Mouse (Mus musculus): ENCODE measurements around the gene Pakap. TPM values are rescaled to one million over a fixed set of nuclear protein-coding genes. Genes with fewer than 3 reads are reported as not detected.

Gene Pakap
- polyA plus RNA-seq, 1 experiment from 2014 or later: 5.8 TPM

- H3K36me3 ChIP-seq: no peaks in the 10 kb centered on the region
- 92% methylated on average over 11 of the region's 11 CpGs for WGBS
Observed at GRCm38 (mm10) chr4:57682944-57683343, 115.0 kb downstream of the Pakap start.

GRCm38 (mm10) chr4:57684676-57685215, 116.8 kb downstream of the Pakap start:
- Histone ChIP-seq H3K36me3 (no peaks in the 10 kb centered on the region), H3K9ac (replicated peaks) (no peak overlapping the region), H3K9me3 (no peaks in the 10 kb centered on the region), H3K4me1 (no peaks in the 10 kb centered on the region), H3K27ac (replicated peaks) (no peak overlapping the region), H3K27me3 (no peaks in the 10 kb centered on the region), H3K4me3 (no peak overlapping the region), H3K4me2 (replicated peaks) (no peak overlapping the region)
- 88% methylated on average over 12 of the region's 12 CpGs for WGBS
- ATAC-seq (replicated peaks): no peak

More at GRCm38 (mm10) chr4:57682944-57683343, 115.0 kb downstream of the Pakap start:
- no peaks in the 10 kb centered on the region for H3K4me1 ChIP-seq
- H3K4me2 ChIP-seq (replicated peaks): no peak overlapping the region
- H3K9ac ChIP-seq (replicated peaks): no peak overlapping the region
- H3K4me3 ChIP-seq: no peak overlapping the region
- no peak overlapping the region for H3K27ac ChIP-seq (replicated peaks)
- ATAC-seq (replicated peaks): no peak
- no peaks in the 10 kb centered on the region for H3K27me3 ChIP-seq
- no peaks in the 10 kb centered on the region for H3K9me3 ChIP-seq

- Histone ChIP-seq H3K27ac (replicated peaks) (no peak overlapping the region), H3K4me2 (replicated peaks) (no peak overlapping the region), H3K4me3 (no peak overlapping the region), H3K4me1 (no peaks in the 10 kb centered on the region), H3K9me3 (no peaks in the 10 kb centered on the region), H3K9ac (replicated peaks) (no peak overlapping the region), H3K27me3 (no peaks in the 10 kb centered on the region), H3K36me3 (no peaks in the 10 kb centered on the region)
- 73% methylated on average over 3 of the region's 3 CpGs for WGBS
- no peak for ATAC-seq (replicated peaks)
Observed at GRCm38 (mm10) chr4:57686736-57687135, 118.8 kb downstream of the Pakap start.

DNA sequence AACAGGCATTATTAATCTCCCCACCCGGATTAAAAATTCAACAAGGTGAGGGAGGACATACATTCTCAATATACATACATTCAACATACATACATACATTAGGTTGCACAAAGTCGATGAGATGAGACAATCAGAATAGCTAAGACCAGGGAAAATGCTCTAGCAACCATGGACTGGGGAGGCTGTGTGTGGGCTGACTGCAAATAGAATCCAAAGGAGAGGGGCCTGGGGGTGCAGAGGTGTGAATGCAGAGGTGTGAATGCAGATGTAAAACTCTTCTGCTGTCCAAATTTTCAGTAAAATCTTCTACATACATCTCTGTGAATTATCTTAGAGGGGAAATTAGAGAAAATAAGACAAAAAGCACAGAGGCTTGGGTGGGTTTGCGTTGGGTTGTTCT, 119.6 kb downstream of the Pakap start:
- no peaks in the 10 kb centered on the region for H3K27me3 ChIP-seq
- H3K9me3 ChIP-seq: no peaks in the 10 kb centered on the region
- no peak overlapping the region for H3K27ac ChIP-seq (replicated peaks)
- WGBS: 85% methylated on average over 3 of the region's 3 CpGs
- no peak overlapping the region for H3K4me2 ChIP-seq (replicated peaks)
- no peak overlapping the region for H3K4me3 ChIP-seq
- no peaks in the 10 kb centered on the region for H3K36me3 ChIP-seq
- no peak overlapping the region for H3K9ac ChIP-seq (replicated peaks)
- no peaks in the 10 kb centered on the region for H3K4me1 ChIP-seq
- ATAC-seq (replicated peaks): no peak

DNA sequence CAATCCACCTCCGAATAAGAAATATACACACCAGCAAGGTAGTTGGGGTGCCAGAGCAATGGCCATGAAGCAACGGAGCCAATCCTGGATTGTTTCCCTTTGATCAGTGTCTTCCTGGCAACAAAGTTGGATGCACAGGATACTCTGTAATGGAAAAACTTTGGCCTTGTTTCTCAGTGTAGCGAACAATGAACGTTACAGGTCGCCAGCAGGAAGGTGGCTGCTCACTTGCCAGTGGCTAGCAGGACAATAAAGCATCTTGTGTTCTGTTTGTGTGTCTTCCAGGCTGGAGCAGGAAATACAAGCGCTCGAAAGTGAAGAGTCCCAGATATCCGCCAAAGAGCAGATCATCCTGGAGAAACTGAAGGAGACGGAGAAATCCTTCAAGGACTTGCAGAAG, 120.2 kb downstream of the Pakap start:
- ATAC-seq (replicated peaks): no peak
- WGBS: 69% methylated on average over 9 of the region's 9 CpGs
- H3K4me1 ChIP-seq: no peaks in the 10 kb centered on the region
- H3K36me3 ChIP-seq: no peaks in the 10 kb centered on the region
- H3K4me3 ChIP-seq: no peak overlapping the region
- H3K9me3 ChIP-seq: no peaks in the 10 kb centered on the region
- H3K4me2 ChIP-seq (replicated peaks): no peak overlapping the region
- H3K9ac ChIP-seq (replicated peaks): no peak overlapping the region
- H3K27ac ChIP-seq (replicated peaks): no peak overlapping the region
- no peaks in the 10 kb centered on the region for H3K27me3 ChIP-seq

GRCm38 (mm10) chr4:57690001-57690400, 122.0 kb downstream of the Pakap start:
- Histone ChIP-seq H3K9ac (replicated peaks) (no peak overlapping the region), H3K36me3 (no peaks in the 10 kb centered on the region), H3K4me3 (no peak overlapping the region), H3K27me3 (no peaks in the 10 kb centered on the region), H3K4me2 (replicated peaks) (no peak overlapping the region), H3K4me1 (no peaks in the 10 kb centered on the region), H3K27ac (replicated peaks) (no peak overlapping the region), H3K9me3 (no peaks in the 10 kb centered on the region)
- 85% methylated on average over 6 of the region's 6 CpGs for WGBS
- ATAC-seq (replicated peaks): no peak

- WGBS: 58% methylated on average over 1 of the region's 1 CpGs
- no peaks in the 10 kb centered on the region for H3K27me3 ChIP-seq
- ATAC-seq (replicated peaks): no peak
- H3K4me1 ChIP-seq: no peaks in the 10 kb centered on the region
- H3K9me3 ChIP-seq: no peaks in the 10 kb centered on the region
- H3K4me3 ChIP-seq: no peak overlapping the region
- no peaks in the 10 kb centered on the region for H3K36me3 ChIP-seq
- H3K27ac ChIP-seq (replicated peaks): no peak overlapping the region
- H3K9ac ChIP-seq (replicated peaks): no peak overlapping the region
- H3K4me2 ChIP-seq (replicated peaks): no peak overlapping the region
Observed at GRCm38 (mm10) chr4:57690805-57691204, 122.8 kb downstream of the Pakap start.

GRCm38 (mm10) chr4:57694356-57695136, 126.6 kb downstream of the Pakap start:
- 87% methylated on average over 5 of the region's 5 CpGs for WGBS
- no peaks in the 10 kb centered on the region for H3K4me1 ChIP-seq

DNA sequence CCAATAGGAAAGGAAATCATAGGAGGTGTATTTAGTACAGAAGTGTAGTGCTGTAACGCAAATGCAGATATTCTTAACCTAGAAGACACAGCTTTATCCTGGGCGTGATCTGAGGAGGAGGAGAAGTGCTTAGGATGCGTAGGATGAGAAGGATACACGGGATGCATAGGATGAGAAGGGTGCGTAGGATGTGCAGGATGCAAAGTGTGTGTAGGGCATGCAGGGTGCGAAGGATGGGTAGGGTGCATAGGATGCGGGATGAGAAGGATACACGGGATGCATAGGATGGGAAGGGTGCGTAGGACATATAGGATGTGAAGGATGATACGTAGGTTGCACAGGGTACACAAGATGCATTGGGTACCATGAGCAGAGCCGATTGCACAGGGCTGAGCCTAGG, 129.0 kb downstream of the Pakap start:
- Histone ChIP-seq H3K9ac (replicated peaks) (no peak overlapping the region), H3K4me1 (no peaks in the 10 kb centered on the region), H3K27ac (replicated peaks) (no peak overlapping the region), H3K4me3 (no peak overlapping the region), H3K9me3 (no peaks in the 10 kb centered on the region), H3K27me3 (no peaks in the 10 kb centered on the region), H3K36me3 (no peaks in the 10 kb centered on the region), H3K4me2 (replicated peaks) (no peak overlapping the region)
- ATAC-seq (replicated peaks): no peak
- 95% methylated on average over 11 of the region's 11 CpGs for WGBS

More at GRCm38 (mm10) chr4:57694356-57695136, 126.6 kb downstream of the Pakap start:
- H3K9ac ChIP-seq (replicated peaks): no peak overlapping the region
- H3K4me2 ChIP-seq (replicated peaks): no peak overlapping the region
- H3K27ac ChIP-seq (replicated peaks): no peak overlapping the region
- ATAC-seq (replicated peaks): no peak
- no peak overlapping the region for H3K4me3 ChIP-seq
- H3K36me3 ChIP-seq: no peaks in the 10 kb centered on the region
- H3K27me3 ChIP-seq: no peaks in the 10 kb centered on the region
- H3K9me3 ChIP-seq: no peaks in the 10 kb centered on the region

DNA sequence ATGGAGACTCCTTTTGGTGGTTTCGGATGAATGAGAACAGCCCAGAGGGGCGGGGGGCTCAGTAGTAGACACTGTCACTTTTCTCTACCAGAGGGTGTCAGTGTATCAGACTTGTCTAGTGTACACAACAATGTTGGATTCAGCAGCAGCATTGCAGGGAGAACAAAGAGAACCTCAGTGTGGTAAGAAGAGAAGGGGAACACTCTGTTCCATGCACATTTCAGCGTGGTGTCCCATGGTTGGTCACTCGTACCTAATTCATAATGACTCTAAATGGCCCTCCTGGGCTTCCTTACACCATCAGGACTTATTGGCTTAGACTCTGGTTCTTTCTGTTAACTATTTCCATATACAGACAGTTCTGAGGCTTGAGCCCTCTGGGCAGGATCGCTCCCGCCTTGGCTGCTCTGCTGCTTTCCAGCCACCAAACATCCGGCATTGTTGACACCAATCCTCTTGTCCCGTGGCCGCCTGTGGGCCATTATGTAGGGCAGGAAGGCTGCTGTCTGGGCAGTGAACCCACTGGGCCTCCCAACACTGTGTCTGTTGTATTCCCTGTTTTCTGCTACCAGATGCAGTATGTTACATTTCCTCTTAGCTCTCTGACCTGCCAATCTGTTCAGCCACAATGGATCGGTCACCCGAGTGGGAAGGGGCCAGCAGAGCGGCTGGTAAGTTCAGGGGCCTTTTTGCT, 130.1 kb downstream of the Pakap start:
- no peaks in the 10 kb centered on the region for H3K36me3 ChIP-seq
- no peak overlapping the region for H3K4me3 ChIP-seq
- H3K4me1 ChIP-seq: no peaks in the 10 kb centered on the region
- H3K27ac ChIP-seq (replicated peaks): no peak overlapping the region
- ATAC-seq (replicated peaks): no peak
- H3K9ac ChIP-seq (replicated peaks): no peak overlapping the region
- H3K9me3 ChIP-seq: no peaks in the 10 kb centered on the region
- 87% methylated on average over 12 of the region's 12 CpGs for WGBS
- no peaks in the 10 kb centered on the region for H3K27me3 ChIP-seq
- no peak overlapping the region for H3K4me2 ChIP-seq (replicated peaks)

GRCm38 (mm10) chr4:57701576-57701975, 133.6 kb downstream of the Pakap start:
- Histone ChIP-seq H3K27me3 (no peaks in the 10 kb centered on the region), H3K9me3 (no peaks in the 10 kb centered on the region), H3K27ac (replicated peaks) (no peak overlapping the region), H3K4me1 (no peaks in the 10 kb centered on the region), H3K9ac (replicated peaks) (no peak overlapping the region), H3K36me3 (no peaks in the 10 kb centered on the region), H3K4me2 (replicated peaks) (no peak overlapping the region), H3K4me3 (no peak overlapping the region)
- ATAC-seq (replicated peaks): no peak
- 84% methylated on average over 5 of the region's 5 CpGs for WGBS

DNA sequence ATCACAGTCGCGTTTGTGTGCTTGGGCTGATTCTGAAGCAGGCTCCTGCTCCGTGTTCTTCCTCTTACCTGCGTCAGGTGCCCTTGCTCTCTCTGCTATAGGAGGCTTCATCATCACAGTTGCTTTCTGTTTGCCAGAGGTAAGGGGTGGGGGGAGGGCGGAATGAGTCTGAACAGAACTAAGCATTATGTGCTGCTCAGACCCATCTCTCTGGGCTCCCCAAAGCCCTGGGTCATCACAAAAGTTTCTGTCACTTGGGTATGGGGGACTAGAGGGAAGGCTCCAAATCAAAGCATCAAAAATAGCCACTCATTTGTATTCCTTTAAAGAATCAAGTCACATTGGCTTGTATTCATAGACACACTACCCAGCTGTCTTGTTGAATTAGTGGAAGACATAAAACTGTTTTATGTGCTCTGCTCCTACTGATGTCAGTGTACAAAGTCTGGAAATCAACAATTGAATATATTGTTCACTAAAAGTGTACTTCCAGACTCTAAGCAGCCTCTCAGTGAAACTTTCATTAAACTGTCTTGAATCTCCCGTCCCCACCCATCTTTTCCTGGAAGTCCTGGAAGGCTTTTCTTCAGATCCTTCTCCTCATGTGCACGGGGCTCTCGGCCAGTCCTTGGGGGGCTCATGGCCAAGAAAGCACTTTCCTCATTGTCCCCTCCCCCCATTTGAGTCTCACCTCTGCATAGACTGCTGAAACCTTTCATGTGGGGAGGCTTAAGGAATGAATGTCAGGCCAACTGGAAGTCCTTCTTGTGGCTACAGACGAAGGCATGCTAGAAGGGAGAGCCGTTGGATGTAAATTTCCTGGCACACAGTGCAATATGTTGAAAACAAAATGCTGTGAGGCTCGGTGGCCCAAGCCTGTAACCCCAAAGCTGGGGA, 135.8 kb downstream of the Pakap start:
- Histone ChIP-seq H3K27ac (replicated peaks) (no peak overlapping the region), H3K27me3 (no peaks in the 10 kb centered on the region), H3K36me3 (no peaks in the 10 kb centered on the region), H3K4me2 (replicated peaks) (no peak overlapping the region), H3K4me3 (no peak overlapping the region), H3K4me1 (no peaks in the 10 kb centered on the region), H3K9me3 (no peaks in the 10 kb centered on the region), H3K9ac (replicated peaks) (no peak overlapping the region)
- no peak for ATAC-seq (replicated peaks)
- 81% methylated on average over 11 of the region's 11 CpGs for WGBS
